Mouse (Mus musculus) CH12.LX (cell line): ENCODE data around the gene Dhx8. TPM values are rescaled to one million over a fixed set of nuclear protein-coding genes. Genes with fewer than 3 reads are reported as not detected.

Experiments
- DNase-seq: peaks from one replicate; pipeline ENCODE4 v3.0.0-alpha.2; 2013; ENCODE audit errors: extremely low read depth
- H3K27ac ChIP-seq: 2 replicates; pipeline ENCODE4 v1.5.1; 2012; ENCODE audit warnings: low read depth, mild to moderate bottlenecking, control low read depth, moderate library complexity; ENCODE audit not compliant: insufficient read depth
- H3K27me3 ChIP-seq: replicated peaks from 2 replicates; pipeline ENCODE3; 2012; ENCODE audit warnings: inconsistent platforms
- H3K36me3 ChIP-seq, 2 experiments: replicated peaks in 1 of 2; 2 replicates each; pipeline versions ENCODE3 to v1.6.1; 2012; ENCODE audit warnings: inconsistent platforms in 1 of 2, low read length in 1 of 2, mild to moderate bottlenecking in 1 of 2, mixed read lengths in 1 of 2, moderate library complexity in 1 of 2; ENCODE audit not compliant: control insufficient read depth in 1 of 2, insufficient read depth in 1 of 2
- H3K4me1 ChIP-seq, 2 experiments: 2 replicates each; pipeline ENCODE4 v1.6.1; 2012; ENCODE audit warnings: inconsistent platforms in 1 of 2, moderate library complexity in 1 of 2; ENCODE audit not compliant: insufficient read depth in 2 of 2, control insufficient read depth in 1 of 2
- H3K4me2 ChIP-seq: 2 replicates; pipeline ENCODE4 v1.6.1; 2012; ENCODE audit warnings: low read depth, mild to moderate bottlenecking, control low read depth; ENCODE audit not compliant: poor library complexity, insufficient read depth, severe bottlenecking
- H3K4me3 ChIP-seq, 3 experiments: fragments of 150-350 bp in 1 of 3; sonication (generic) in 1 of 3; replicated peaks in 1 of 3; 2 replicates each; pipeline versions ENCODE3 to v1.5.1; 2011 to 2012; ENCODE audit warnings: low read depth in 2 of 3, low read length in 2 of 3, mild to moderate bottlenecking in 2 of 3, moderate library complexity in 2 of 3, control low read depth in 1 of 3, improper control_type of control experiment in 1 of 3, inconsistent platforms in 1 of 3, mixed read lengths in 1 of 3; ENCODE audit not compliant: poor library complexity in 1 of 3
- H3K79me2 ChIP-seq: replicated peaks from 2 replicates; pipeline ENCODE4 v1.6.1; 2012; ENCODE audit warnings: mild to moderate bottlenecking, moderate library complexity; ENCODE audit not compliant: control insufficient read depth, poor library complexity, insufficient read depth, severe bottlenecking; ENCODE audit errors: extremely low read depth
- H3K9ac ChIP-seq: 2 replicates; pipeline ENCODE4 v1.6.1; 2012; ENCODE audit warnings: low read depth, mild to moderate bottlenecking, control low read depth, moderate library complexity; ENCODE audit not compliant: insufficient read depth
- H3K9me3 ChIP-seq: replicated peaks from 2 replicates; pipeline ENCODE3; 2012; ENCODE audit warnings: low read length, inconsistent platforms, mixed read lengths
- BHLHE40 ChIP-seq: IDR thresholded peaks from 2 replicates; pipeline ENCODE4 v1.6.1; 2011; ENCODE audit warnings: mild to moderate bottlenecking, low read depth, low read length, improper control_type of control experiment
- E2F4 ChIP-seq: IDR thresholded peaks from 2 replicates; pipeline ENCODE4 v1.6.1; 2011; ENCODE audit warnings: low read depth, low read length, improper control_type of control experiment; ENCODE audit not compliant: insufficient replicate concordance
- ELF1 ChIP-seq: IDR thresholded peaks from 2 replicates; pipeline ENCODE4 v1.6.1; 2014; ENCODE audit warnings: low read depth, mild to moderate bottlenecking, inconsistent platforms, low read length, improper control_type of control experiment
- EP300 ChIP-seq: IDR thresholded peaks from 2 replicates; pipeline ENCODE4 v1.6.1; 2011; ENCODE audit warnings: low read length, improper control_type of control experiment
- ETS1 ChIP-seq: conservative IDR thresholded peaks from 2 replicates; pipeline ENCODE4 v1.6.1; 2012; ENCODE audit warnings: low read depth, mild to moderate bottlenecking, inconsistent platforms, low read length, improper control_type of control experiment, moderate library complexity
- GABPA ChIP-seq: IDR thresholded peaks from 2 replicates; pipeline ENCODE4 v1.6.1; 2012; ENCODE audit warnings: low read depth, low read length, improper control_type of control experiment, inconsistent platforms; ENCODE audit not compliant: insufficient replicate concordance
- IRF4 ChIP-seq: IDR thresholded peaks from 2 replicates; pipeline ENCODE4 v1.6.1; 2014; ENCODE audit warnings: low read depth, mild to moderate bottlenecking, inconsistent platforms, low read length, improper control_type of control experiment
- JUN ChIP-seq: IDR thresholded peaks from 2 replicates; pipeline ENCODE4 v1.6.1; 2011; ENCODE audit warnings: low read depth, mild to moderate bottlenecking, low read length, improper control_type of control experiment, moderate library complexity; ENCODE audit not compliant: insufficient read depth
- JUND ChIP-seq: conservative IDR thresholded peaks from 2 replicates; pipeline ENCODE4 v1.6.1; 2011; ENCODE audit warnings: low read depth, low read length, improper control_type of control experiment
- MYC ChIP-seq: IDR thresholded peaks from 2 replicates; pipeline ENCODE4 v1.6.1; 2011; ENCODE audit warnings: low read depth, mild to moderate bottlenecking, improper control_type of control experiment, low read length
- NELFE ChIP-seq: IDR thresholded peaks from 2 replicates; pipeline ENCODE4 v1.6.1; 2011; ENCODE audit warnings: low read depth, low read length, improper control_type of control experiment
- NRF1 ChIP-seq: IDR thresholded peaks from 2 replicates; pipeline ENCODE4 v1.6.1; 2014; ENCODE audit warnings: low read depth, mild to moderate bottlenecking, inconsistent platforms, low read length, improper control_type of control experiment, moderate library complexity
- RAD21 ChIP-seq: IDR thresholded peaks from 2 replicates; pipeline ENCODE4 v1.6.1; 2011; ENCODE audit warnings: low read depth, mild to moderate bottlenecking, low read length, improper control_type of control experiment, moderate library complexity
- RCOR1 ChIP-seq: conservative IDR thresholded peaks from 2 replicates; pipeline ENCODE4 v1.6.1; 2012; ENCODE audit warnings: low read depth, mild to moderate bottlenecking, inconsistent platforms, low read length, improper control_type of control experiment
- SMC3 ChIP-seq: IDR thresholded peaks from 2 replicates; pipeline ENCODE4 v1.6.1; 2011; ENCODE audit warnings: low read depth, low read length, improper control_type of control experiment
- TCF12 ChIP-seq: IDR thresholded peaks from 2 replicates; pipeline ENCODE4 v1.6.1; 2014; ENCODE audit warnings: low read depth, mild to moderate bottlenecking, inconsistent platforms, low read length, improper control_type of control experiment
- UBTF ChIP-seq: IDR thresholded peaks from 2 replicates; pipeline ENCODE4 v1.6.1; 2012; ENCODE audit warnings: low read depth, mild to moderate bottlenecking, inconsistent platforms, low read length, improper control_type of control experiment, moderate library complexity
- USF1 ChIP-seq: IDR thresholded peaks from 2 replicates; pipeline ENCODE4 v1.6.1; 2014; ENCODE audit warnings: low read depth, mild to moderate bottlenecking, inconsistent platforms, low read length, improper control_type of control experiment
- ZC3H11A ChIP-seq: IDR thresholded peaks from 2 replicates; pipeline ENCODE4 v1.6.1; 2012; ENCODE audit warnings: low read depth, mild to moderate bottlenecking, inconsistent platforms, low read length, improper control_type of control experiment
- ZKSCAN1 ChIP-seq: IDR thresholded peaks from 2 replicates; pipeline ENCODE4 v1.6.1; 2012; ENCODE audit warnings: low read depth, inconsistent platforms, low read length, improper control_type of control experiment, borderline replicate concordance
- ZNF384 ChIP-seq: IDR thresholded peaks from 2 replicates; pipeline ENCODE4 v1.6.1; 2012; ENCODE audit warnings: low read depth, low read length, improper control_type of control experiment, inconsistent platforms
- dilution Hi-C: fragments of 300-500 bp; cut with MboI; formaldehyde crosslinking; loops from 2 replicates; pipeline ENCODE4 v1.14.3; 2020; ENCODE audit warnings: low sequenced_read_pairs; ENCODE audit not compliant: extremely low pct_unique_long_range_greater_than_20kb, extremely low pct_ligation_motif_present
- in situ Hi-C: fragments of 300-500 bp; cut with MboI; formaldehyde crosslinking; loops from 3 replicates; pipeline ENCODE4 v1.14.3; 2019; ENCODE audit warnings: low sequenced_read_pairs, low pct_ligation_motif_present, low pct_unique_long_range_greater_than_20kb, mixed read lengths
- polyA plus RNA-seq: library from polyadenylated mRNA; unstranded; fragments of >175 nt; gene quantifications from 2 replicates; pipeline ENCODE4 v1.2.1, GENCODE M21; 2012; ENCODE audit warnings: low read depth; ENCODE audit not compliant: insufficient read length
- total RNA-seq, 2 experiments: library from RNA; depleted of rRNA; stranded (reverse); fragments of 300-350 nt in 1 of 2; fragments of >200 nt in 1 of 2; gene quantifications; 2 replicates each; pipeline ENCODE4 v1.2.3; 2012 to 2014

Dhx8 gene
- total and polyA plus RNA-seq, 3 experiments = 24.3 to 61.7 (median 33.4) TPM

- H3K36me3 ChIP-seq = peaks cover 77 to 95% of the 10 kb centered on the region in 2 experiments
- TF ChIP-seq IRF4 (no peak), EP300 (no peak), GABPA (no peak), ETS1 (no peak), MYC (no peak), JUND (no peak), ELF1 (no peak), ZNF384 (no peak), RCOR1 (no peak), ZKSCAN1 (no peak), E2F4 (no peak), NELFE (no peak), SMC3 (no peak), RAD21 (no peak), JUN (no peak), TCF12 (no peak), BHLHE40 (no peak), ZC3H11A (no peak), UBTF (no peak), NRF1 (no peak)
- DNase-seq = no peak
- H3K4me3 ChIP-seq = no peak overlapping the region
- no peak overlapping the region for H3K4me2 ChIP-seq
- H3K9ac ChIP-seq = no peak overlapping the region
- H3K27me3 ChIP-seq = no peaks in the 10 kb centered on the region
- no peak overlapping the region for H3K27ac ChIP-seq
- in situ Hi-C loops (no loop called here), dilution Hi-C loops (no loop called here)
- H3K9me3 ChIP-seq = no peaks in the 10 kb centered on the region
- H3K79me2 ChIP-seq = no peaks in the 10 kb centered on the region
- peaks cover 0 to 19% of the 10 kb centered on the region in 2 experiments; a peak in 2 of 4 replicates for H3K4me1 ChIP-seq
Measured at GRCm38 (mm10) chr11:101756616-101757015, 23.9 kb downstream of the Dhx8 start.

- DNase-seq = no peak
- Histone ChIP-seq H3K9me3 (no peaks in the 10 kb centered on the region), H3K4me1 (peaks cover 0 to 19% of the 10 kb centered on the region in 2 experiments; a peak in 2 of 4 replicates), H3K27me3 (no peaks in the 10 kb centered on the region), H3K27ac (no peak overlapping the region), H3K9ac (no peak overlapping the region), H3K4me3 (no peak overlapping the region), H3K36me3 (peaks cover 77 to 95% of the 10 kb centered on the region in 2 experiments), H3K4me2 (no peak overlapping the region), H3K79me2 (no peaks in the 10 kb centered on the region)
- dilution Hi-C loops = no loop called here
- no peak for TF ChIP-seq USF1
- in situ Hi-C loops = no loop called here
Measured at GRCm38 (mm10) chr11:101757366-101757765, 24.6 kb downstream of the Dhx8 start.
